Mouse (Mus musculus): Measurements from ENCODE around the gene Klhdc3. TPM values are rescaled to one million over a fixed set of nuclear protein-coding genes. Genes with fewer than 3 reads are reported as not detected.

Klhdc3 gene
- total RNA-seq, 2 experiments from 2014 or later: 195 to 200 TPM

DNA sequence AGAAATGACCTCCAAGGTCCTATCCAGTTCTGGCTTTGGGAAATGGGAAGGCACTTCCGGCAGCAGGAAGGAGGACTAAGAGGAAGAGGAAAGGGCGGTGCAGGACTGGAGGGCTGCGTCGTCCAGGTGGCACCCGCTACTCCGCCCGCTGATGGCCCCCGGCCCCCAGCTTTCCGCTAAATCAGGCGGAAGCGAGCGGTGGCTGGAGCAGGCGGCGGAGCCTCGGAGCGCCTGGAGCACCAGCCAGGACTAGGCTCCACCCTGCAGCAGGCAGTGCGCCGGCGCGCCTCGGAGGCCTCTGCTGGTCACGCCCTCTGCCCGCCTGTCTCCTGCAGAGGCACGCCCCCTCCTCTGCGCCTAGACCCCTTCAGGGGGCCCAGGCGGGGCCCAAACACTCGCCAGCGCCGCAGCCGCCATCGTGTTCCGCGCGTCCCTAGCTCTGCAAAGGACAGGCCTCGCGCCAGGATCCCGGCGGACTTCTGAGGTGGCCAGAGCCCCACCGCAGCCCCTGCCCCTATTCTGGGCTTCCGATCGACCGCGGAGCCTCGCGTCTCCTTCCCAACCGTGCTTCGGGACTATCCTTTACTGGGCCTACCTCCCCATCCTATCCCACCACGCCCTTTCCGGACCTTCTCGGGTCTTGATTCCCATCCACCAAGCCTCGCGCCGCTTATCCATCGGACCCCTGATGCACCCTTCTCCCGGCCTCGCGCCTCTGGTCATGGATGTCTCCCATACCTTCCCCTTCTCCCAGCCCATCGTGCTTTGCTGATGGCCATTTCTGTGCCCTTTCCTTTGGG is 30.3 kb downstream of the Klhdc3 start, which contains the start of gene Cul7:
Gene Cul7 (plus strand): TSS at position 106 of the 800 bp plus-strand sequence.
- no peak; the same call in 1 of the 2 replicates for TF ChIP-seq CTCF (IDR thresholded peaks at IDR 0.05)
- H3K27ac ChIP-seq: peak within 1 kb of the TSS; percentile 88
- intact Hi-C loops (cut with DNase I): loop anchor here (2.0 kb wide), 1 partner anchor 24 kb away; the partner anchor contains the start of gene Rrp36
- H3K4me3 ChIP-seq: peak within 1 kb of the TSS; percentile 68
- peak; percentile 90 to 91 for DNase-seq (ENCODE audit: extremely low spot score in 1 of 2, low spot score in 2 of 2)

DNA sequence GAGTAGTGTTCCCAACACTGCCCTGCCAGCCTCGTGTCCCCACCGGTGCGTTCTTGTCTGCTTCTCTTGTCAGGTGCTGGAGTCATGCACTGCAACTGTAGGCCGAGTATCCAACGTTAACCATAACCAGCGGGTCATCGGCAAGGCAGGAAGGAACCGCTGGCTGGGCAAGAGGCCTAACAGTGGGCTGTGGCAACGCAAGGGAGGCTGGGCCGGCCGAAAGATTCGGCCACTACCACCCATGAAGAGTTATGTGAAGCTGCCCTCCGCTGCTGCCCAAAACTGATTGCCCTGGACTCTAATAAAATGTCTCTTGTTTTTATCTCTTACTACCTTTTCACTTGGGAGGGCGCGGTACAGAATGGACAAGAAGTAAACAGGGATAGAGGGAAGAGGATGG is 30.9 kb downstream of the Klhdc3 start:
- H3K27ac ChIP-seq: peak overlapping the region; percentile 88
- intact Hi-C loops (cut with DNase I): loop anchor here (2.0 to 10.0 kb wide), 2 partner anchors 25 to 95 kb away; partner anchors contain the start of genes Rrp36 and Srf
- peak overlapping the region; percentile 68 for H3K4me3 ChIP-seq
- TF ChIP-seq CTCF (IDR thresholded peaks at IDR 0.05): no peak
- no peak for DNase-seq (ENCODE audit: extremely low spot score in 1 of 2, low spot score in 2 of 2)

DNA sequence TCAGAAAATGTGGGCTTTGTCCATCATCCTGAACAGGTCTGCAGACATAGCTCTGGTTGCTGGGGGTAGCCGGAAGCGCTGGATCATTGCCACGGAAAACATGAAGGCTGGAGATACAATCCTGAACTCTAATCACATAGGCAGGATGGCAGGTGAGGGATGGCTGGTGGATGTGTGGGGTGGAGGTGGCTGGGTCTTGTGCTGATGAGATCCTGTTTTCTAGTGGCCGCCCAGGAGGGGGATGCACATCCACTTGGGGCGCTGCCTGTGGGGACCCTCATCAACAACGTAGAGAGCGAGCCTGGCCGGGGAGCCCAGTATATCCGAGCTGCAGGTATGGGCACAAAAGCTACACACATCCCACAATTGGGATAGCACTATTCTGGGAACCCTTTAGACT is 32.3 kb downstream of the Klhdc3 start:
- no peak for DNase-seq (ENCODE audit: extremely low spot score in 1 of 2, low spot score in 2 of 2)
- Histone ChIP-seq H3K4me3 (no peak overlapping the region), H3K27ac (no peak overlapping the region)
- intact Hi-C loops (cut with DNase I): loop anchor here (10.0 kb wide), 1 partner anchor 94 kb away; the partner anchor contains the start of gene Srf
- no peak for TF ChIP-seq CTCF (IDR thresholded peaks at IDR 0.05)

DNA sequence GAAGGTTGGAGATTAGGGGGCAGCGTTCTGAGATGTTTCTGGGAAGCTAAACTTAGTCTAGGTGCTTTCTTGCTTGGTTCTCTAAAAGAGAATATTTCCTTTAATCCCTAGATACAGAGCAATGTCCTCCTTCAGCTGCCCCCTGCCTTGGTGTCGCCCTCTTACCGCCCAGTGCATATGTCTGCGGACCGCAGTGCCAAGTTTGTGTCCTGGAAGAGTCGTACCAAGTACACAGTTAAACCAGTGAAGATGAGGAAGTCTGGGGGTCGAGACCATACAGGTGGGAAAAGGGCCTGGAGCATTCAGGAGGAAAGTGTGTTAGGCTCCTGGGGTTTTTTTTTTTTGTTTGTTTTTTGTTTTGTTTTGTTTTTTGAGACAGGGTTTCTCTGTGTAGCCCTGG is 33.4 kb downstream of the Klhdc3 start:
- Histone ChIP-seq H3K4me3 (no peak overlapping the region), H3K27ac (no peak overlapping the region)
- no peak for DNase-seq (ENCODE audit: extremely low spot score in 1 of 2, low spot score in 2 of 2)
- TF ChIP-seq CTCF (IDR thresholded peaks at IDR 0.05): no peak
- intact Hi-C loops (cut with DNase I): loop anchor here (10.0 kb wide), 1 partner anchor 92 kb away; the partner anchor contains the start of gene Srf

DNA sequence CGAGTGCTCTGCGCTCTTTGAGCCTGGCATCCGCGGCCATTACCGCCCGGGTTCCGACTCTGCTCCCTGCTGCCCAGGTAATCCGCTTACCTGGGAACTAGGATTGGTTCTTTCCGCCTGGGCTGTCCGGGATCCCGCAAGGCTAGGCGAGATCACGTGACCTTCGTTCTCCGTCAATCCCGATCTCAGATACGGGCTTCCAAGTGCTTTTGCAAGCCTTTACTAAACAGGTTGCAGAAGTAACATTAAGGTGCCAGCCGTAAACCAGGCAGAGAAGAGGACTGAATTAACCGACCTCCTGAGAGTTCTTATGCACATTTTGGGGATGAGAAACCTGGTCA is 34.4 kb downstream of the Klhdc3 start:
- H3K4me3 ChIP-seq: peak overlapping the region; percentile 100
- peak overlapping the region; percentile 95 for H3K27ac ChIP-seq
- TF ChIP-seq CTCF (IDR thresholded peaks at IDR 0.05): no peak
- no peak for DNase-seq (ENCODE audit: extremely low spot score in 1 of 2, low spot score in 2 of 2)
- intact Hi-C loops (cut with DNase I): loop anchor here (10.0 kb wide), 1 partner anchor 91 kb away; the partner anchor contains the start of gene Srf

DNA sequence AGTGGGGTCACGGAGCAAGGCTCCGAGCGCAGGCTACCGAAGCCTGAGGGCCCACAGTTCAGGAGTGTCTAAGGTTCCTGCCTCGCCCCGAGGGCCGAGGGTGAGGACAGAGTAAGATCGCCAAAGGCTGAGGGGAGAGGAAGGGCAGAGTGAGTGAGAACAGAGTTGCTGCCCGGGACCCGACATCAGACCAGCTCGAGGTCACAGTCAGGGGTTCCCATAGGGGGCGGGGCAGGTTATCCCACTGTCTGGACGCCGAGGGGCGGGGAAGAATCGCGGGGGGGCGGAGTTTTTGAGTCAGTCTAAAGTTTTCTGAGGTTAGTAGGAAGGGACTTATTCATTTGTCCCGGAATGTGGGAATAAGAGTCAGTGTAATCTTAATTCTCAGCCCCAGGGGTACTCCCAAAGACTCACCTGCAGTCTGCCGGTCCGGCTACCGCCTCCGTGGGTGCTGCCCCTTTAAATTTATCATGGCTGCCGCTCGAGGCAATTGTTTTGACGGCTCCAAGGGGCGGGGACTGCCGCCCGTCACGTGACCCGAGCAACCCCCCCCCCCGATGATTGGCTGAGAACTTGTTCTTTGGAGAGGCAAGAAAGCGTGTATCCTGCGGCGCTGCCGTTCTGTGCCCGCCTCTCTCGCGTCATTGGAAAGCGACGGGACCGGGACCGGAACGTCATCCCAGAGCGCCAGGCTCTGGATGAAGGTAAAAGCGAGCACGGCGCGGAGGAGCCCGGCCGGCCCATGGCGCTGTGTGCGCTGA is 35.0 kb downstream of the Klhdc3 start, which contains the start of the genes Klc4 and Mrpl2:
Gene Klc4 (minus strand): TSS at position 462 of the 761 bp plus-strand sequence.
Gene Mrpl2 (plus strand): TSS at position 669 of the 761 bp plus-strand sequence.
- intact Hi-C loops (cut with DNase I): loop anchor here (2.0 to 10.0 kb wide), 2 partner anchors 67 to 91 kb away; partner anchors contain the start of gene Srf
- peak; percentile 98 to 100 for DNase-seq (ENCODE audit: extremely low spot score in 1 of 2, low spot score in 2 of 2)
- H3K27ac ChIP-seq: peak within 1 kb of the TSS; percentile 95
- peak within 1 kb of the TSS; percentile 100 for H3K4me3 ChIP-seq
- no peak; the same call in 1 of the 2 replicates for TF ChIP-seq CTCF (IDR thresholded peaks at IDR 0.05)

DNA sequence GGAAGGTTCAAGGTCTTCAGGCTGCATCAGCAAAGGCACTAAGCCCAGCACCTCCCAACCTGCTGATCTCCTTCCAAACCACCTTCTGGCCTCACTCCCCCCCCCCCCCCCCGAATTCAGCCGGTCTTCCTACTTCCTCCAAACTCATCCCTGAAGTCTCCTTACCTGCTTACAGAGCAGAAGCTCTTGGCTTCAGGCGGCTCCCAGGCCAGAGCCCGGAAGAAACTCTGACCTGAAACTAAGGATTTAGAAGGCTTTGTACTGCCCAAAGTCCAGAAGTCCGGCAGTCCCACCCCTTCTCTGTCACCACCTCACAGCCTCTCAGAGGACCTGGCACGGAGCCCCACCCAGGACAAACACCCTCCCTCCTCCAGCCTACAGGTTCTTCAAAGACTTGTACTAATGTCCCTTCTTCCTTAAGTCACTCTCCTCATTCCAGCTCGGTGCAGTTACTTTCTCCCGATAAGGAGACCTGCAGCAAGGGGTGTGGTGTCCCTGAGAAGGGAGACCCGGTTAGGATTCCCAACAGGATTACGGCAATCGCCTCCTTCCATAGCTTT is 35.7 kb downstream of the Klhdc3 start:
- intact Hi-C loops (cut with DNase I): loop anchor here (2.0 to 10.0 kb wide), 2 partner anchors 68 to 90 kb away; partner anchors contain the start of gene Srf
- no peak for TF ChIP-seq CTCF (IDR thresholded peaks at IDR 0.05)
- H3K4me3 ChIP-seq: peak overlapping the region; percentile 100
- H3K27ac ChIP-seq: peak overlapping the region; percentile 80
- no peak for DNase-seq (ENCODE audit: extremely low spot score in 1 of 2, low spot score in 2 of 2)

DNA sequence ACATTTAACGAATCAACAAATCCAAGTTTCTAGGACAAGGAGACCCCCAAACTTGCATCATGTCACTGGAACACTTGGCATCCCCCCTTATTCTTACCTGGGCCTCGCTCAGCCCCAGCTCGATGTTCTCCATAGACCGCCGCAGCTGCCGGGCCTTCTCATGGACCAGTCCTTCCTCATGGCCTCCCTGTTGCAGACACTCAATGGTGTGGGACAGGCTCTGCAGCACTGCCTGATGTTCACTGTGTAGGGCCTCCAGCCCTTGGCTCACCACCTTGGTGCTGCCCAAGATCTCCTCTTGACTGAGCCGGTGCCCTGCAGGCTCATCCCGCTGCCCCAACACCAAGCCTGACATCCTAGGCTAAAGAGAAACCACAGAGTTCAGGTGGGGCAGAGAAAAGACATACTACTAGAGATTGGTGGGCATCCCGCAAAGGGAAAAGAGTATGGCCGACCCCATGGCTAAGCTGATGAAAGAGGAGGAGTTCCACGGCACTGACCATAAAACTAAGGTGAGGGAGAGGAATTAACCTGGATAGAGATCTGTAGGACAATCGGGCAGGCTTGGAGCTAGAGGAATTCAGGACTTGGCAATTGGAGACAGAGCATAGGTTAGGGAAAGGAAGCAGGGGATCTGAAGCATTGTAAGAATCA is 36.4 kb downstream of the Klhdc3 start:
- no peak for DNase-seq (ENCODE audit: extremely low spot score in 1 of 2, low spot score in 2 of 2)
- intact Hi-C loops (cut with DNase I): loop anchor here (2.0 to 10.0 kb wide), 2 partner anchors 69 to 89 kb away; partner anchors contain the start of gene Srf
- Histone ChIP-seq H3K27ac (no peak overlapping the region), H3K4me3 (no peak overlapping the region)
- TF ChIP-seq CTCF (IDR thresholded peaks at IDR 0.05): no peak

DNA sequence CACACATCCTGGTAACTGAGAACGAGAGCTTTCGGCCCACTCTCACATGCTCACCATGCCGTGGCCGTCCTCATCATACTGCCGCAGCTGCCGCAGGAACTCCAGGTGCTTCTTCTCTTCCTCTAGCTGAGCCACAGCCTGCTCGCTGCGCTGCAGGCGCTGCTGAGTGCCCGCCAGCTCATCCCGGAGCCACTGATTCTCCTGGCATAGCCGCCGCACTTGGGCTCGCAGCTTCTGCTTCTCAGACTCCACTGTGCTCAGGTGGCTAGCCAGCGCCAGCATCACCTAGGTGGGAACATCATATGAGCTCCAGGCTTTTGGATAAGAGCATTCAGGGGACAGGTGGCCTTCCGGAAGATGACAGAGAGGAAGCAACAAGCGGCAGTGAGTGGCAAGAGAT is 38.7 kb downstream of the Klhdc3 start:
- intact Hi-C loops (cut with DNase I): loop anchor here (10.0 kb wide), 1 partner anchor 87 kb away; the partner anchor contains the start of gene Srf
- no peak overlapping the region for H3K27ac ChIP-seq

DNA sequence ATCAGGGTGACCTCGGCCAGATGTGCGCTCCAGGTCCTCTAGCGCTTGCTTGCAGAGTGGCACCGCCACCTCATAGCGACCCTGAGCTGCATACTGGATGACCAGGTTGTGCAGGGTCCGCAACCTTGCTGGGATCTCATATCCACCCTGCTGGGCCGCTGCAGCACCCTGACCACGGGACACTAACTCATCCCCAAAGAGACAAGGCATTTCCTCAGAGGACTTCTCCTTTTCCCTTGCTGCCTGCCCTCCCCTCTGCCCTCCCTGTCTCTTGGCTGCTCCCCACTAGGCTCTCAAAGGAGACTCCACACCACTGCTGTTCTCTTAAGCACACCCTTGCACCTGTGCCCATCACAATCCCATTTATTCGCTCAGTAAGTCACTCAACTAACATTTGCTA is 40.8 kb downstream of the Klhdc3 start:
- H3K4me3 ChIP-seq: no peak overlapping the region
- intact Hi-C loops (cut with DNase I): loop anchor here (10.0 kb wide), 1 partner anchor 85 kb away; the partner anchor contains the start of gene Srf
- no peak for DNase-seq (ENCODE audit: extremely low spot score in 1 of 2, low spot score in 2 of 2)
- TF ChIP-seq CTCF (IDR thresholded peaks at IDR 0.05): no peak
- no peak overlapping the region for H3K27ac ChIP-seq

More for the DNA sequence above, 38.7 kb downstream of the Klhdc3 start:
- DNase-seq (ENCODE audit: extremely low spot score in 1 of 2, low spot score in 2 of 2): no peak
- TF ChIP-seq CTCF (IDR thresholded peaks at IDR 0.05): no peak
- H3K4me3 ChIP-seq: no peak overlapping the region
